9 mouse cellular contexts compared by ENCODE assay signal in the genomic region with DNA sequence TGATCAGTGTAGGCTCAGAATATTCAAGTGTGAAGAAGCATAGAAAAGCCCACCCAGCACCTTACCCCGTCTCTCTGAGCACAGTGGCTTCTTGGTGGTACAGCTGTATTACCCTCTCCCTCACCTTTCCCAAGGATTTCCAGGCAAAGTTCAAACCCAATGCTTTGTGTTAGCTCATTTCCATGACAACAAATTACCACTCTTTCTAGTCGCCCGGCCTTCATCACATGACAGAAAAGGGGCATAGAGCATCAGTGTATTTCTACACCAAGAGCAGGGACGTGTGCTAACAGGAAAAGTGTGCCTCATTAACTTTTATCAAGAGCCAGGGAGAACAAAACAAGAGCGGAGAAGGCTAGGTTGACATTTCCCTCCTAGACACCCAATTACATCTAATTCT.
"Had no signal": no experiment of that assay in that cellular context is flagged by ENCODE, and none has a peak within 500 bp of the region (broad histone marks: within the 10 kb centered on the region; RNA-seq: fewer than 3 reads in every experiment).

No protein-coding gene starts in this region.

- H3K9ac ChIP-seq: limb, embryonic 13.5 days; liver, embryonic 14.5 days; midbrain, embryonic 13.5 days; stomach, embryonic 15.5 days had no signal

- H3K4me3 ChIP-seq: limb, embryonic 13.5 days; midbrain, embryonic 13.5 days; stomach, embryonic 15.5 days had no signal

- H3K9me3 ChIP-seq: limb, embryonic 13.5 days; midbrain, embryonic 13.5 days; stomach, embryonic 15.5 days had no signal

- ATAC-seq: midbrain, embryonic 13.5 days had no signal

- H3K4me2 ChIP-seq: limb, embryonic 13.5 days; midbrain, embryonic 13.5 days; stomach, embryonic 15.5 days had no signal

- DNase-seq: kidney, postnatal 36 days; lung, adult 18-20 months; right cerebral cortex, postnatal 14 days; thymus, adult 2 months; thymus, postnatal 25 days had no signal

- H3K36me3 ChIP-seq: limb, embryonic 13.5 days; midbrain, embryonic 13.5 days; stomach, embryonic 15.5 days had no signal

- H3K27me3 ChIP-seq: stomach, embryonic 15.5 days had no signal

- H3K4me1 ChIP-seq: stomach, embryonic 15.5 days had no signal

- H3K27ac ChIP-seq: limb, embryonic 13.5 days; liver, embryonic 14.5 days; midbrain, embryonic 13.5 days; stomach, embryonic 15.5 days had no signal
